Mouse (Mus musculus) adipocyte (in vitro differentiated cells): ENCODE results near the gene Tubb2b.

Source experiments
- DNase-seq: peaks from one replicate; pipeline ENCODE4 v3.0.0-alpha.2; 2016; ENCODE audit warnings: low spot score

The Tubb2b gene

DNA sequence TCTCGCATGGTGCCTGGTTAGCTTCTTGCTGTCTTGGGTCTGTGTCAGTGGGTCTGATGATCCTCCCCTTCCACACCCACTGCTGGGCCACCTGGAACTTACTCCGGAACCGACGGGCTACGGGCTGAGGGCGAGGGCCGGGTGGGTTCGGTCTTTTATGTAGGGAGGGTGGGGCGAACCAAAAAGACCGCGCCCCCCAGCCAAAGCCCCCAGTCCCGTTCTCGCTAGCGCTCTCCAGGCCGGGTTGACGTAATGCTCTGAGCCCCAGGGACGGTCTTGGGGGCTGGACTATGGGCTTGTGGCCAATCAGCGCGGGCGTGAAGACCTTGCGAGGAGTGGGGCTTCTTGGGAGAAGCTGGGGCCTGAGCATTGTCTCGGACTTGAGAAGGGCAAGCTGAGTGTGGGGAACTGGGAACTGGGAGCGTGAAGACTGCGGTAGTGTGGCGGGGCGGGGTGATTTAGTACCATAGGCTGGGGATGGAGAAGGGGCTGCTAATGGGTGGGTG, at the start of gene Tubb2b:
Gene Tubb2b, minus strand, starts transcription at position 241 of the 506 bp plus-strand sequence.
- DNase-seq = no peak

DNA sequence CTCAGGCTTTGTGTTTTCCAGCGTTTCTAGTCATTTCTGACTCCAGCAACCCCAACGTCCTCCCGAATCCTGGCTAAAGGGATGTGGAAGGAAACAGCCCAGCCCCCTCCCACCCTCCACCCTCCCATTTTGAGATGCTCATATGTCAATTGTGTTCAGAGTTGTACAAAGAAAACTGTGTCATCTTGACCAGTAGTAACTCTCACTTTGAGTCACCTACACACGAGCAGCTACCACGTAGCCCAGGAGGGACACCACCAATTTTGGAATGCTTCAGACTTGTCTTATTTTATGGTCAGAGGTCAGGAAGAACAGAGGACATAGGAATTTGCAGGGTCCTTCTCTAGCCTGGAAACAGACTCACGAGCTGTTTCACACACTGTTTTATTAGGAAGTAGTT, 43.8 kb upstream of the Tubb2b start:
- no peak for DNase-seq

DNA sequence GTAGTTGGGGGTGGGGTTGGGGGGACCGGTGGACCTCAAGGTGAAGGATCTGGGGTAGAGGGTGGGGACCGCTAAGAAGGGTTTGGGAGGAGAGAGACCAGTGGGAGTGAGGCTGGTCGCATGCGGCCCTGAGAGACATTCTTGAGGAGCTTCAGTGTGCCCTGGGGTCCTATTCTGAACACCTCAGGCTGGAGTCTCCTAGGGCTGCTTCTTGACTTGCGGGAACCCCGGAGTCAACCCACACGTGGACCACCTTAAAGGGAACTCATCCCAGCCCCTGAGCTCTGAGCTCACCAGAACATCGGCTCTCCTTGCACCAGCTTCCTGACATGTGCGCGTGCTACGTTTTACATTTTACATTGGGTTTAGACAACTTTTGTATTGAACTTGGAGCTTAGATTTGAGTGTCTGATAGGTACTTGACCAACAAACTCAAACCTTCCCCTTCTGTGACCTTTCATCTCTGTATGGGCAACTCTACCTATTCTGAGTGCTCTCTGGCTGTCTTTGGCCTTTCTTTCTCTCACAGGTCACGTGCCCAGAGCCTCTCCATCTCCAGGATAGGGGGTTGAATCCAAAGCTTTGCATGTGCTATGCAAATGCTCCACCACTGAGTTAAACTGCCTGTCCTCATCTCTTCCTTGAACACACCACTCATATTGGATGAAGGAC, 33.2 kb upstream of the Tubb2b start:
- DNase-seq = peak; percentile 26

DNA sequence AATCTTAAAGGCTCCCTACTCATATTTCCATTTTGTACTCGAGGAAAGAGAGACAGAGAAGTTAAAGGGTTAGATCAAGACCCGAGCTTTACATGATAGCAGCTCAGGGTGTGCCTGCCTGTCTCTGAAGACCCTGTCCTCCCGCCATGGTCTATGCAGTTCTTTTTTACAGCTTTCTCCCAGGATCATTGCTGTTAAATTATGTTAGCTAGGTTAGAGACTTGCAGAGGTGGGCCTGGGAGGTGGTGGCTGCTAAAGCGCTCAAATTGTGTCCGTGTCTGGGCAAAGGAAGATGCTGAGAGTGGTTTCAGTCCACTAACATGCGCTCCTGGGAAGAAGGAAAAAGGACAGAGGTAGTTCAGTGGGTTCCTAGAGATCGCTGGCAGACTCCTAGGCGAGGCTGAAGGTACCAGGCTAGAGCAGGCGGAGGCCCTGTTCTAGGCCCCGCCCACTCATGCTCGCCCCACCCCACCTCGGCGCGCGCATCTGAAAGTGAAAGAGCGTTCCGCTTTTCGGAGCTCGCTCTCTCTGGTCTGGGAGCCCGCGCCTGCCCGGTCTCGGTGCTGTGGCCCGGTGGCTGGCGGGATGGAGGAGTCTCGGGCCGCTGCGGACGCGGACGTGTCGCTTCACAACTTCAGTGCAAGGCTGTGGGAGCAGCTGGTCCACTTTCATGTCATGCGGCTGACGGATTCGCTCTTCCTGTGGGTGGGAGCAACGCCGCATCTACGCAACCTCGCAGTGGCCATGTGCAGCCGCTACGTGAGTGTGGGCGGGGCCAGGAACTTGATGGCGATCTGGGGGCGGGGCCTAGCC, 32.4 kb upstream of the Tubb2b start, which contains the start of gene Psmg4:
Gene Psmg4, plus strand, starts transcription at position 474 of the 813 bp plus-strand sequence.
- DNase-seq = peak; percentile 94

DNA sequence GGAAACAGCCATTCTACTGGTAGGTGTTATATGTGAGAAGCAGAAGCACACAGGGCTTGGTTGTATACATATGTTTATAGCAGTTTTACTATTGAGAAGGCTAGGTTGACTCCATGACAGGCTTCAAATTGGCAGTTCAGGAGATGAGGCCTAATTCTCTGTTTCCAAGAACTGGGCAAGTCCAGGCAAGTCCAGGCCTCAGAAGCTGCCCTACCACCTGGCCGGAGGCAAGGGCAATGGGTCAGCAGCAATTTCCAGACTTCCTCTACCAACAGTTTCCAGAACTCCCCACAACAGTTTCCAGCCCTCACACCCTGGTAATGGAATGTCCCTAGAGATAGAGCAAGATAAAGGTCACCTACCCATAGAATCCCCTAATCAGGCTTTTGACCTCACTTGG, 29.7 kb upstream of the Tubb2b start:
- DNase-seq = no peak

DNA sequence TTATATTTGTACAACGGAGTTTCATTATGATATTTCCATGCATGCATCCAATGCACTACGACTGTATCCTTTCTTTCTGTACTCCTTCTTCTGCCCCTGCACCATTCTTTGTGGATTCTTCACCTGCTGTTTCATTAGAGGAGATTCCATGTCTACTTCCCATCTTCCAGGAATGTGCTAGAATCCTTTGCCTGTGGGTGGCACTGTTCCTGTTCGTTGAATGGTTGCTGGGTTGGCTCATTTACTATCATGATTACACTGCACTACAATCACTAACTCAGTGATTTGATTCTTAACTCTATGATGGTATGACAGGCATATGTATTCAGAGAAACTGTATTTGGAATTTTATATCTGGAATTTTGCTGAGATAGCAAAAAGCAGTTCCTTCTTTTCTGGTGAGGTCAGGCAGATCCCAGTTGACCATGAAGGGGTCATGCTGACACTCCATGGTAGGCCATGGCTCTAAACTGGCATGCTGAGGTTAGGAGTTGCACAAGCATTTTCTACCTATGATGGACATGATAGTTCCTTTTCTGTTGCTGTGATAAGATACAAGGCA, 27.4 kb upstream of the Tubb2b start:
- DNase-seq = no peak

DNA sequence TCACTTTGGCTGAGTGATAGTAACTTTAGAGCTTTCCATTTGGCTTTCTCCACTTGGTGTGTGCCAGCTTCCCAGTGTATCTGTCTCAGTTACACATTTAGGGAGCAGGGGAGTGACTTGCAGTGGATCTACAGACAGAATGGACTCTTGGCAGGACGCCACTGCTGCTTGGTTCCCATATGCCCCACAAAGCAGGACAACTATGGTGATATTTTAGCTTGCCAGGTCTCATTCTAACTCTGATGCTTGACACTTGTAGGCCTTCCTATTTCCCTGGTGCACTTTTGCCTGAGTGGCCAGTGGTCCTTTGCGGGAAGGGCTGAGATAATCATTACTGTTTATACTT, 26.5 kb upstream of the Tubb2b start:
- DNase-seq = peak; percentile 69

DNA sequence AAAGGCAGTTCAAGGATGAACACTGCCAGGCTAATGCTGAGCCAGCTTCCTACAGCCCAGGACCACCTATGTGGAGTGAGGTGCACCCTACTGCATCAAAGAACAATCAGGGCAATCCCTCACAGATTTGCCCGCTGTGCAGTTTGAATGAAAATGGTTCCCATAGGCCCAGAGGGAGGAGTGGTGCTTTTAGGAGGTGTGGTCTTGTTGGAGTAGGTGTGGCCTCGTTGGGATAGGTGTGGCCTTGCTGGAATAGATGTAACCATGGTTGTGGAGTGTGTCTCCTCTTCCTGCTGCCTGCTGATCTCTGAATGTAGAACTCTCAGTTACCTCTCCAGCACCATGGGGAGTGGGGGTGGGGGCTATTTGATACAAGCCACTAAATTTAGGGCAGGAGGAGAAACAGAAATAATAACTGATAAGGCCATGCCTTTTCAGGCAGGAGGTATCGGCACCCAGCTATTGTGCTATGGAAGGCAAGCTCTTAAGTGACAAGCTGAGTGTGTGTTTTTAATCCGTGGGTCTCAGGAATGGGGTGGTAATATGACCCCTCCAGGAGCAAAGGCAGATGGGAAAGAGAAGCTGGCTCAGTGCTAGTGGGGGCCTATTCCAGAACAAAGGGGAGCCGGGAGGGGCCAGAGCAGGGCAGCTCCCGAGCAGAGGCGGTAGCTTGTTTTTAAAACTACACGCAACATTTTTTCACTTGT, 26.0 kb upstream of the Tubb2b start:
- peak; percentile 52 for DNase-seq

DNA sequence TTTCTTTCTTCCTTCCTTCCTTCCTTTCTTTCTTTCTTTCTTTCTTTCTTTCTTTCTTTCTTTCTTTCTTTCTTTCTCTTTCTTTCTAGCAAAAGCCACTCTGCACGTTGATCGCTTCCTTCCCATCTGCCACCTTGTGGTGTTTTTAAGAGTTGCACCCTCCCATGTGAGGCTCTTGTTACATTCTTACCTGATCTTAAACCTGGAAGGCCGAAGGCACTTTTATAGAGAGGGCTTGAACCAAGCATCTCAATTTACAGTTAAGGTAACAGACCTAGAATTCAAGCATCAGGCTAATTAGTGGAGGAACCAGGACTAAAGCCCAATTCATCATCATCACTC, 24.6 kb upstream of the Tubb2b start:
- DNase-seq = peak; percentile 78

DNA sequence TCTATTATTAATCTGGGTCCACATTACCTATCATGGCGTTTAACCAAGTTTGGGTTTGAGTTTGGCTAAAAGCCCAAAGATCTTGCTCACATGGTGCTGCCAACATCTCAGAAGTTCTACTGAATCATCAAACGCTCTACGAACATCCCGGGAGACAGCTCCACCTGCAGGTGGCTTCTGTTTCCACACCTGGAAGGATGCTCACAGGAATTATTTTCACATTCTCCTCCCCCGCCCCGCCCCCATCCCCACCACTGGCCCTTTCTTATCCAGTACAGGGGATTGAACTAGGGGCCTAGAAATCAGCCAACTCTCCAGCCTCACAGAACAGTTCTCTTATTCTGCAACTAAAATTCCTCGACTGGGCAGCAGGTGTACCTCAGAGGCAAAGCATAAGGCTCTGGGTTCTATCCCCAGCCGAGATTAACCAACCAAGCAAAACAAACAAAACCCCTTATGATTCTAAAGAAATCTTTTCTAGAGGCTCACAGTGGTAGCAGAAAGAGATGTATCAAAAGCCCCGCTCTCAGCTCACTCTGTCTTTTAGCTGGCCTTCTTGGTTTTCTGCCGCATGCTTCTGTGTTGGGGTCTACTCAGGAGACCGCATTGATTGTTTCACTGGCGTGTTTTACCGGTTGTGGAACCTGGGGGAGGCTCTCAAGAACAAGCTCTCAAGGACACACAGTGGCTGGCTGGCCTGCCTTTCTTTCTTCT, 24.1 kb upstream of the Tubb2b start:
- DNase-seq = peak; percentile 74

DNA sequence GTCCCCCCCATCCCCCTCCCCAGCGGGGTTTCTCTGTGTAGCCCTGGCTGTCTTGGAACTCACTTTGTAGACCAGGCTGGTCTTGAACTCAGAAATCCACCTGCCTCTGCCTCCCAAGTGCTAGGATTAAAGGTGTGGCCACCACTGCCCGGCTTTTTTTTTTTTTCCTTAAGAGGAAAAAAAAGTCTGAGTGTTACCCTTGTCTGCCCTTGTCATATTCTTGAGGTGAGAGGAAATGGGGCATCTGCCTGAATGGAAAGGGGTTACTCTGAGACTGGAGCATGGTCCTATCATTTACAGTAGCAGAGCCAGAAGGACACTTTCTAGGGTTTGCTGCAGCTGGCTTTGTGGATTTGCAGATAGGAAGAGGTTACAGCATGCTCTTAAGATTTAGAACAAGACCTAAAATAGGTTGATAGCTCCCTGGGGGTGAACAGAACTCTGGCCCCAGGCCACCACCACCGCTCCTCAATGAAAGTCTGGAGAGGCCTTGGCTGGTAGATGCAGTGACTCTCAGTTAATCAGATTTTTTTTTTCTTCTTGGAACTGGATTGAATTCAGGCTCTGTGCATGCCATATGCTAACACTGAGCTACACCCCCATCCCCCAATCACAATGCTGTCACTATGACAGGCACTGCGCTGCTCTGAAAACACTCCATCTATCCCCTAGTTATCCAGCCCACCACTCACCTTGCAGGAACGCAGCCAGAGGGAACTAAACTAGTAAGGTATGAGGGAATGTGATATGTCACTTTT, 23.2 kb upstream of the Tubb2b start:
- peak; percentile 8 for DNase-seq

DNA sequence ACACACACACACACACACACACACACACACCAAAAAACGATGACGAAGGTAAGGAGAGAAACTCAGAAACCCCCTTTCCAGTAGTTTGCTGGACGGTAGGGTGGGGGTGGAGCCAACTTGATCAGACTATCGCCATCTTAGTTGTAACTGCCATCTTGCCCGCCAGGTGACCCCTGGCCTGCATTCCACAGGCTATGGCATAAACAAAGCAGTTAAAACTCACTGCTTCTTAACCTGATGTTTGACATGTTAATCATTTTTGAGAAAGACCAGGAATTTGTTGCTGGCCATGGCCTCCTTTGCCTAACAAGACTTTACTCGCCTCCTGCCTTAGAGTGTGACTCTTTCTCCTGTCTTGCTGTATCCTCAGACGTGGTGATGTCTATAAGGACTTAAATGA, 22.4 kb upstream of the Tubb2b start:
- DNase-seq = no peak

DNA sequence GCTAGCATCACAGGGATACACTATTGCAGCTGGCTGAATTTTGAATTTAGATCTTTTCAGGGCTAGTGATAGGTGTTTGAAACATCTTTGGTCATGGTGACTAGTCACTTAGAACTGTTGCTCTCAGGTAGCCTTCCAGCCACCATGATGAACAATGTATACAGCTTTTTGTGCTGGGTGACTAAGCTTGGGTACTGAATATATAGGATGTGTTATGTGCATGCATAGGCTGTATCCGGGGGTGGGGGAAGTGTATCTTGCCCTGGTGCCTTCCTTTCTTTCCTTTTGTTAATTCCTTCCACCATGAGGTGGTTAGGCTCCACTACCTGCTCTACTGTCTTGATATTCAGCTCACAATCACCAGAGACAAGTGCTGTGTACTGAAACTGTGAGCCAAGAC, 21.2 kb upstream of the Tubb2b start:
- DNase-seq = no peak

DNA sequence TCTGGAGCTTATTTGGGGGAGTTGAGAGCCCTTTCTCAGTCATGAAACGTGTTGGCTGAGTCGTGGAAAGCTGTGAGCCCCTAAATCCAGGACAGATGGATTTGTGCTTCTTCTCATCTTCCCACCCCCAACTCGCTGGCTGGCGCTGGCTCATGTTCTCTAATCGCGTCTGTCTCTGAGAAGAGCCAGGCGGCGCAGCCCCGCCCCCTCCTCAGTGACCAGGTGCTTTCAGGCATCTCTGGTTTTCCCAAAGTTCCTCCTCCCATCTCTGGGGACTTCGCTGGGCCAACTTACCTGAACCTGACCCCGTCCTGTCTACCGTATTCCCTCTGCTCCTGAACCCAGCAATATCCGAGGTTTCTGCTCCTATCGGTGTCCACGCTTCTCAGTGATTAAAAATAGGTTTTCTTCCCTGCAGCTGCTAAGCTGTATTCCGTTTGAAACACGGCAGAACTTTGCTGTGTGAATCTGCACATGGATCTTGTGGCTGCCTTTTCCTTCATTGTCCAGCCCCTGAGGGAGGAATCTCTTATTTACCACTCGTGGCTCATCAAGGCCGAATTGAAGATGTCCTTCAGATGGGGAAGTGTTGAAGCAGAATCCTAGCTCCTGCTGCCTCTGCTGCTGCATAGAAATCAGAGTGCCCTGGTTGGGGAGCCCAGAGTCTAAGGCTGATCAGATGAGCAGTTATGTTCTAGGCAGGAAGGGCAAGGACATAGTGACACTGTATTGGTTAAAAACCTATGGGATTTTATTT, 20.2 kb upstream of the Tubb2b start:
- no peak for DNase-seq

DNA sequence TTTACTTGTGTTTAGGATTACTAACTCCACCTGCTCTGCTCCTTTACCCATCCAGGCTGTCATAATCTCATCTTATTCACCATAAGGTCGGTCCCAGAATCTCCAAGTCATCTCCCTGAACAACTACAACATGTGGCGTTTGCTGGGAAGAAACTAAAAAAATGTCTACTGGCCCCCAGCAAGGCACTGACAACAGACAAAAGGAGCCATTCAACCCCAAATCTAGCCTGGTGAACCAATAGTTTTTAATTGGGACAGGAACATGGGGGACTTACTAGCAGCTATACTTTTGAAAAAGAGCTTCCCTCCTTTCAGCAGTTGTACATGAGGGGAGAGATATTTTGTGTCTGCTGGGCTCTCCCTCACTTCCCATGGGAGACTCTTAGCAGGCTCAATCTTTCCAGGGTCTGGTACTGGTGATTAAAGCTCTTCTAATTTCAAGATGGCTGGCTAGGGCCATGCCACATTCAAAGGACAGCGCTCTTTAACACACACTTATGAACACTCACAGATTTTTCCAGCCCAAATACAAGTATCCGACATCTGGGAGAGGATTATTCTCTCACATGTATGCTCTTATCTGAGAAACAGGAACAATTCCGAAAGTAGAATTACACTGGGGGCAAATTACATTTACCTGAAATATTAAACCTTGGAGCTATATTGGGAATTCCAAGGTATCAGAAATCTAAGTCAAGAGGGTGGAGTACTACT, 19.4 kb upstream of the Tubb2b start:
- no peak for DNase-seq

DNA sequence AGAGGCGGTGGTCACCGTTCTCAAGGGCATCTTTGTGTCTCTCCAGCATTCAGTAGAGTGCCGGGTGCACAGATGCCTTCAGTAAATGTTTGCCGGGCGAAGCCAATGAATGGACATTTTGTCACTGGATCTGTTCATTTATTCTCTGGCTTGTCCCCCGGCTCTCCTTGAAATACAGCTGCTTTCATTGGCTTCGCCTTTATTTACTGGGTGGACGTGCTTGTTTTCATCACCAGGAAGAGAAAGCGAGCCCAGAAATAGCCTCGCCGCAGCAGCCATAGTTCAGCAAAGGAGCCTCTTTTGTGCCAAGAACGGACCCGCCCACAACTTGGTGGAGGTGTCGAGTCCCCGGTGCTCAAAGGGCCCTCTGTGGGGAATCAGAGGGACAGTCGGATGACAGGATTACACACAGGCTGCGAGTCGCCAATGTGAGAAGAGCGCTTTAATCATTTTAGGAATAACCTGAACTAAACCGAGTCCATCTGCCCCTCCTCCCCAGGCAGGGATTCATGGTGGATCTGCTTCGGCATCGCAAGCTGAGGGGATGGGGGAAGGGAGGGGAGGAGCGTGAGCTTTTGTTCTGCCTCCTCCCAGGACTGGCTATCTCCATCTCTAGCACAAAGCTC, 18.6 kb upstream of the Tubb2b start:
- DNase-seq = no peak

DNA sequence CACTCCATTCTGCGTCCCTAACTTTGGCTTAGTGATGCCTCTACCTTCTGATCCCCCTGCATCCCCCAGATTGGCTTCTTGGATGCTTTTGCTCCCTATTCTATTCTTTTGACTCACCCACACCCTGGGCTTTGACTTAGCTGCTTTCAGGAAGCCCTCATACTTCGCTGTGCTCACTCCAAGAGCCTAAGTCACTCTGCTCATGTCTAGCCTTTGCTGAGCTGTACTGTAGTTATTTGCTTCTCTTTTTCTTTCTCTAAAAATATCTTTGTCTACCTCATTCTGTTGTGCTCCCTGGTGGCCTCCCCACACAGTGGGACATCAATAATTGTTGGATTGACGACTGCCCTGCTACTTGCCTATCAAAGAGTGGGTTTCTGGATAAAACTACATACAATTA, 17.9 kb upstream of the Tubb2b start:
- DNase-seq = no peak

DNA sequence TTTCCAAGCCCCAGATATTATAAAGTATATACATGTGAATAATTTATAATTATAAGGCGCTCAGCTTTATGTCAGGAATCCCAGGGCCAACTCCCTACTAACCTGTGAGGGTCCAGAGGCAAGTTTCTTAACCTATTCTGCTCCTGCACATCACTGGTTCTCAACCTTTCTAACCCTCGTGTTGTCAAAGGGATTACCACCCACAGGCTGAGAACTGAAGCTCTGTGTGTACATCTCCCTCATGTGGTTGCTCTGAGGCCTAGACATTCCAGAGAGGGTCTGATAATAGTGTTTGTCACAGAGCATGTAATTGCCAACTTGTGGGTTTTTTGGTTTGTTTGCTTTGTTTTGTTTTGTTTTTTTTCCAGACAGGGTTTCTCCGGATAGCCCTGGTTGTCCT, 16.6 kb upstream of the Tubb2b start:
- DNase-seq = no peak

DNA sequence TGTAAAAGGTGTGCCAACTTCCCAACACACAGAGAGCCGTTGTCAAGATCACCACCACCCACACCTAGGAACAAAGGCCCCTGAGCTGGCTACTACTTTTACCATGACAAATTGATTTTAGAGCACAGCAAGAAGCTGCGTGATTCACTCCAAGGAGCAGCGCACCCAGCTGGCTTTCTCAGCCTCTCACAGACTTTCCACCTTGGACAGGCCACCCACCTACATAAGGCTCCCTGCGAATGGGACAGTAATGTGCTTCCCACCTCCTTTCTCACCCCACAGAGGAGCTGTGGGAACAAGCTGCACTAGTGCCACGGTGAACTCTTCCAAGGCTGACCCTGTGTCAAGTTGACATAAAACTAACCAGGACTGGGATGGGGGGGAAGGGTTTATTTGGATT, 13.1 kb upstream of the Tubb2b start:
- DNase-seq = no peak
